Mouse (Mus musculus): ENCODE data around the gene Phf21a. TPM values are rescaled to one million over a fixed set of nuclear protein-coding genes. Genes with fewer than 3 reads are reported as not detected.
A peak's percentile ranks its signal among the peaks of the same experiment; 100 is the strongest.

The Phf21a gene
- total RNA-seq, 1 experiment from 2014 or later, result 68.1 TPM

- no peak for DNase-seq
These were observed 89.3 kb downstream of the Phf21a start for GRCm38 (mm10) chr2:92182146-92182756.

GRCm38 (mm10) chr2:92182981-92183501, 90.1 kb downstream of the Phf21a start:
- DNase-seq, result peak; percentile 83

GRCm38 (mm10) chr2:92183613-92184076, 90.7 kb downstream of the Phf21a start:
- DNase-seq, result peak; percentile 98

- DNase-seq, result peak; percentile 65
These were observed 91.4 kb downstream of the Phf21a start for GRCm38 (mm10) chr2:92184077-92184921.

- peak; percentile 71 for DNase-seq
These were observed 92.3 kb downstream of the Phf21a start for GRCm38 (mm10) chr2:92185062-92185765.

GRCm38 (mm10) chr2:92185766-92186450, 93.0 kb downstream of the Phf21a start:
- no peak for DNase-seq

GRCm38 (mm10) chr2:92187061-92187460, 94.1 kb downstream of the Phf21a start:
- DNase-seq, result no peak

GRCm38 (mm10) chr2:92188744-92189143, 95.8 kb downstream of the Phf21a start:
- DNase-seq, result no peak

GRCm38 (mm10) chr2:92190960-92191359, 98.0 kb downstream of the Phf21a start:
- no peak for DNase-seq

- peak; percentile 57 for DNase-seq
These were observed 99.1 kb downstream of the Phf21a start for GRCm38 (mm10) chr2:92191826-92192581.

GRCm38 (mm10) chr2:92198126-92198525, 105.2 kb downstream of the Phf21a start:
- DNase-seq, result no peak

GRCm38 (mm10) chr2:92198747-92199146, 105.8 kb downstream of the Phf21a start:
- no peak for DNase-seq

GRCm38 (mm10) chr2:92199562-92200286, 106.8 kb downstream of the Phf21a start:
- DNase-seq, result no peak

GRCm38 (mm10) chr2:92202319-92203040, 109.6 kb downstream of the Phf21a start:
- DNase-seq, result no peak

GRCm38 (mm10) chr2:92205010-92205639, 112.2 kb downstream of the Phf21a start:
- DNase-seq, result no peak

- no peak for DNase-seq
These were observed 117.5 kb downstream of the Phf21a start for GRCm38 (mm10) chr2:92210409-92210808.

- DNase-seq, result no peak
These were observed 128.5 kb downstream of the Phf21a start for GRCm38 (mm10) chr2:92221431-92221830.

GRCm38 (mm10) chr2:92225592-92225991, 132.7 kb downstream of the Phf21a start:
- DNase-seq, result no peak

- DNase-seq, result no peak
These were observed 137.1 kb downstream of the Phf21a start for GRCm38 (mm10) chr2:92229973-92230372.
